Mouse (Mus musculus): ENCODE measurements around the gene Prdm5. TPM values are rescaled to one million over a fixed set of nuclear protein-coding genes. Genes with fewer than 3 reads are reported as not detected.

Gene Prdm5
- polyA plus RNA-seq, 2 experiments = 26.0 to 26.4 TPM

- H3K27ac ChIP-seq (replicated peaks; ENCODE audit: low read depth, low read length) = no peak overlapping the region
- no peak for TF ChIP-seq POLR2A (IDR thresholded peaks at IDR 0.05; ENCODE audit: borderline replicate concordance, extremely low read depth, insufficient read depth, insufficient read length)
- H3K9me3 ChIP-seq (ENCODE audit: control insufficient read depth, low read length) = no peaks in the 10 kb centered on the region
- no peaks in the 10 kb centered on the region for H3K27me3 ChIP-seq (ENCODE audit: control insufficient read depth, insufficient read depth, low read length)
- DNase-seq (ENCODE audit: low spot score) = peak; percentile 39
- H3K4me2 ChIP-seq (replicated peaks; ENCODE audit: low read depth, low read length, severe bottlenecking) = no peak overlapping the region
- 18% methylated on average over 4 of the region's 4 CpGs for WGBS
- no peak overlapping the region for H3K4me3 ChIP-seq (replicated peaks; ENCODE audit: low read length)
- peaks cover 7% of the 10 kb centered on the region for H3K4me1 ChIP-seq (ENCODE audit: control insufficient read depth, insufficient read depth, low read length)
- no peak overlapping the region for H3K9ac ChIP-seq (ENCODE audit: low read depth, low read length, severe bottlenecking)
- 0 out of 2 replicates have a peak, but pooled peaks cover 8% of the 10 kb centered on the region for H3K36me3 ChIP-seq (ENCODE audit: control insufficient read depth, insufficient read depth, low read length)
- peak; percentile 70 for ATAC-seq (ENCODE audit: low FRiP score, low read depth)
Observed at GRCm38 (mm10) chr6:65923501-65924084, 144.8 kb downstream of the Prdm5 start.

- Histone ChIP-seq H3K4me1 (ENCODE audit: control insufficient read depth, insufficient read depth, low read length) (peaks cover 7% of the 10 kb centered on the region), H3K27ac (replicated peaks; ENCODE audit: low read depth, low read length) (no peak overlapping the region), H3K4me2 (replicated peaks; ENCODE audit: low read depth, low read length, severe bottlenecking) (no peak overlapping the region), H3K9ac (ENCODE audit: low read depth, low read length, severe bottlenecking) (no peak overlapping the region), H3K9me3 (ENCODE audit: control insufficient read depth, low read length) (no peaks in the 10 kb centered on the region), H3K36me3 (ENCODE audit: control insufficient read depth, insufficient read depth, low read length) (0 out of 2 replicates have a peak, but pooled peaks cover 21% of the 10 kb centered on the region), H3K4me3 (replicated peaks; ENCODE audit: low read length) (no peak overlapping the region), H3K27me3 (ENCODE audit: control insufficient read depth, insufficient read depth, low read length) (no peaks in the 10 kb centered on the region)
- TF ChIP-seq POLR2A (IDR thresholded peaks at IDR 0.05; ENCODE audit: borderline replicate concordance, extremely low read depth, insufficient read depth, insufficient read length) = no peak
- DNase-seq (ENCODE audit: low spot score) = no peak
- WGBS = 81% methylated on average over 3 of the region's 3 CpGs
- no peak for ATAC-seq (ENCODE audit: low FRiP score, low read depth)
Observed at GRCm38 (mm10) chr6:65925737-65926333, 147.0 kb downstream of the Prdm5 start.

GRCm38 (mm10) chr6:65930523-65930922 is 151.7 kb downstream of the Prdm5 start:
- Histone ChIP-seq H3K9me3 (ENCODE audit: control insufficient read depth, low read length) (no peaks in the 10 kb centered on the region), H3K4me3 (replicated peaks; ENCODE audit: low read length) (no peak overlapping the region), H3K36me3 (ENCODE audit: control insufficient read depth, insufficient read depth, low read length) (peaks cover 29% of the 10 kb centered on the region; the same call in 1 of the 2 replicates), H3K4me1 (ENCODE audit: control insufficient read depth, insufficient read depth, low read length) (no peaks in the 10 kb centered on the region), H3K27me3 (ENCODE audit: control insufficient read depth, insufficient read depth, low read length) (no peaks in the 10 kb centered on the region), H3K27ac (replicated peaks; ENCODE audit: low read depth, low read length) (no peak overlapping the region), H3K9ac (ENCODE audit: low read depth, low read length, severe bottlenecking) (no peak overlapping the region), H3K4me2 (replicated peaks; ENCODE audit: low read depth, low read length, severe bottlenecking) (no peak overlapping the region)
- no peak for ATAC-seq (ENCODE audit: low FRiP score, low read depth)
- no peak for TF ChIP-seq POLR2A (IDR thresholded peaks at IDR 0.05; ENCODE audit: borderline replicate concordance, extremely low read depth, insufficient read depth, insufficient read length)
- WGBS = 94% methylated on average over 1 of the region's 1 CpGs
- no peak for DNase-seq (ENCODE audit: low spot score)

GRCm38 (mm10) chr6:65932776-65933175 is 154.0 kb downstream of the Prdm5 start:
- WGBS = 38% methylated on average over 1 of the region's 1 CpGs

GRCm38 (mm10) chr6:65933177-65933576 is 154.4 kb downstream of the Prdm5 start:
- WGBS = 41% methylated on average over 4 of the region's 4 CpGs
- Histone ChIP-seq H3K36me3 (ENCODE audit: control insufficient read depth, insufficient read depth, low read length) (peaks cover 26% of the 10 kb centered on the region), H3K27me3 (ENCODE audit: control insufficient read depth, insufficient read depth, low read length) (no peaks in the 10 kb centered on the region), H3K27ac (replicated peaks; ENCODE audit: low read depth, low read length) (no peak overlapping the region), H3K9me3 (ENCODE audit: control insufficient read depth, low read length) (no peaks in the 10 kb centered on the region), H3K4me2 (replicated peaks; ENCODE audit: low read depth, low read length, severe bottlenecking) (no peak overlapping the region), H3K4me1 (ENCODE audit: control insufficient read depth, insufficient read depth, low read length) (no peaks in the 10 kb centered on the region), H3K4me3 (replicated peaks; ENCODE audit: low read length) (no peak overlapping the region), H3K9ac (ENCODE audit: low read depth, low read length, severe bottlenecking) (no peak overlapping the region)
- DNase-seq (ENCODE audit: low spot score) = no peak
- ATAC-seq (ENCODE audit: low FRiP score, low read depth) = no peak
- no peak for TF ChIP-seq POLR2A (IDR thresholded peaks at IDR 0.05; ENCODE audit: borderline replicate concordance, extremely low read depth, insufficient read depth, insufficient read length)

More at GRCm38 (mm10) chr6:65932776-65933175, 154.0 kb downstream of the Prdm5 start:
- H3K9ac ChIP-seq (ENCODE audit: low read depth, low read length, severe bottlenecking) = no peak overlapping the region
- H3K4me2 ChIP-seq (replicated peaks; ENCODE audit: low read depth, low read length, severe bottlenecking) = no peak overlapping the region
- no peaks in the 10 kb centered on the region for H3K4me1 ChIP-seq (ENCODE audit: control insufficient read depth, insufficient read depth, low read length)
- no peak overlapping the region for H3K4me3 ChIP-seq (replicated peaks; ENCODE audit: low read length)
- ATAC-seq (ENCODE audit: low FRiP score, low read depth) (no peak), DNase-seq (ENCODE audit: low spot score) (no peak)
- H3K36me3 ChIP-seq (ENCODE audit: control insufficient read depth, insufficient read depth, low read length) = peaks cover 28% of the 10 kb centered on the region
- TF ChIP-seq POLR2A (IDR thresholded peaks at IDR 0.05; ENCODE audit: borderline replicate concordance, extremely low read depth, insufficient read depth, insufficient read length) = no peak
- no peaks in the 10 kb centered on the region for H3K27me3 ChIP-seq (ENCODE audit: control insufficient read depth, insufficient read depth, low read length)
- no peak overlapping the region for H3K27ac ChIP-seq (replicated peaks; ENCODE audit: low read depth, low read length)
- no peaks in the 10 kb centered on the region for H3K9me3 ChIP-seq (ENCODE audit: control insufficient read depth, low read length)
